In the genomic region with DNA sequence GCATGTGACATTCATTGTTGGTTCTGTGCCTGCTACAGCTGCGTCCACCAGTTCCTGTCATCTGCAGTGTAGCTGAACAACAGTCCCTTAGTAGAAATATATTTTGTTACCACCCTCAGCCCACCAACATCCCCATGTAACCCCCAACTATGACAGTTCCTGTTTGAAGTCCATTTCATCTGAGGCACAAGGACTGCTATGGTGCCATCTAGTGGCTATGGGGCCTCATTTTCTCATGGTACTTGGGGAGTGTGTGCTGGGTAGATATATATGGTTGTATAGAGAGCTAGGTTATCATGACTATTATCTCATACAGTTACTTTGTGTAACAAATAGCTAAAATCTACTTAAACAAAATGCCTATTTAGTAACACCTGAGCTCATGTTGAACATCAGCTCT, we compare ENCODE assay signal across 9 mouse cellular contexts. TPM values are rescaled to one million over a fixed set of nuclear protein-coding genes. Genes with fewer than 3 reads are reported as not detected.
DNase-seq lines count a peak whose midpoint lies in the region; ATAC-seq and TF ChIP-seq lines count a peak whose summit lies in the region.
"Had no signal": no experiment of that assay in that cellular context is flagged by ENCODE, and none has a peak within 500 bp of the region (broad histone marks: within the 10 kb centered on the region; RNA-seq: fewer than 3 reads in every experiment).

No protein-coding gene starts in this region.

- TF ChIP-seq CTCF in liver, embryonic 14.5 days (IDR thresholded peaks at IDR 0.05; ENCODE audit: low read depth): peak; percentile 65

- TF ChIP-seq EP300 in liver, embryonic 14.5 days (IDR thresholded peaks at IDR 0.05; ENCODE audit: low read depth): no peak

- no peaks in the 10 kb centered on the region for H3K36me3 ChIP-seq in forebrain, embryonic 14.5 days (ENCODE audit: control insufficient read depth, insufficient read depth, low read length)
- H3K36me3 ChIP-seq in forebrain, embryonic 16.5 days (ENCODE audit: control insufficient read depth, insufficient read depth): no peaks in the 10 kb centered on the region
- H3K36me3 ChIP-seq in liver, embryonic 14.5 days (replicated peaks; ENCODE audit: control insufficient read depth, insufficient read depth, low read depth): no peaks in the 10 kb centered on the region
- H3K36me3 ChIP-seq: neural tube, embryonic 12.5 days had no signal

- no peaks in the 10 kb centered on the region for H3K4me1 ChIP-seq in forebrain, embryonic 14.5 days (ENCODE audit: control insufficient read depth, insufficient read depth, low read length)
- H3K4me1 ChIP-seq in forebrain, embryonic 16.5 days (replicated peaks; ENCODE audit: control insufficient read depth, insufficient read depth, low read length): no peaks in the 10 kb centered on the region
- H3K4me1 ChIP-seq in liver, embryonic 14.5 days (replicated peaks; ENCODE audit: control insufficient read depth in 2 of 2, insufficient read depth in 2 of 2, low read length in 1 of 2): no peaks in the 10 kb centered on the region
- H3K4me1 ChIP-seq: neural tube, embryonic 12.5 days had no signal

- peak; percentile 55 for DNase-seq in forebrain, embryonic 14.5 days (ENCODE audit: low spot score)
- peak; percentile 27 for DNase-seq in ovary, postnatal 14 days (ENCODE audit: low spot score)
- DNase-seq in ovary, postnatal 10 days (ENCODE audit: low spot score): no peak
- DNase-seq in cerebellum, adult 11 months: peak; percentile 12
- peak; percentile 23 to 63 for DNase-seq in heart, postnatal 14 days
- DNase-seq in liver, embryonic 14.5 days (ENCODE audit: low read depth in 3 of 3, low spot score in 3 of 3): peak in 2 of 3 experiments; percentile 7 to 20
- peak; percentile 17 for DNase-seq in spleen, adult 12 weeks (ENCODE audit: low spot score)

- no peak overlapping the region for H3K4me3 ChIP-seq in forebrain, embryonic 14.5 days (ENCODE audit: low read depth, low read length)
- H3K4me3 ChIP-seq in forebrain, embryonic 16.5 days (replicated peaks; ENCODE audit: low read length): no peak overlapping the region
- H3K4me3 ChIP-seq in liver, embryonic 14.5 days (ENCODE audit: insufficient read depth in 1 of 2, low read depth in 2 of 2, low read length in 2 of 2): no peak overlapping the region
- H3K4me3 ChIP-seq: neural tube, embryonic 12.5 days had no signal

- no peak overlapping the region for H3K4me2 ChIP-seq in forebrain, embryonic 14.5 days (ENCODE audit: low read length)
- no peak overlapping the region for H3K4me2 ChIP-seq in forebrain, embryonic 16.5 days (ENCODE audit: low read length)
- H3K4me2 ChIP-seq in liver, embryonic 14.5 days (ENCODE audit: low read depth): no peak overlapping the region
- H3K4me2 ChIP-seq: neural tube, embryonic 12.5 days had no signal

- no peaks in the 10 kb centered on the region for H3K9me3 ChIP-seq in forebrain, embryonic 14.5 days (replicated peaks; ENCODE audit: control insufficient read depth, low read length)
- no peaks in the 10 kb centered on the region for H3K9me3 ChIP-seq in forebrain, embryonic 16.5 days (ENCODE audit: control insufficient read depth, low read length)
- no peaks in the 10 kb centered on the region for H3K9me3 ChIP-seq in liver, embryonic 14.5 days (ENCODE audit: control insufficient read depth, low read length)
- H3K9me3 ChIP-seq: neural tube, embryonic 12.5 days had no signal

- intact Hi-C loops in heart, postnatal 14 days (cut with DNase I): loop anchor here (1.0 kb wide), 1 partner anchor 102 kb away; no protein-coding TSS in a partner anchor

- no peak overlapping the region for H3K9ac ChIP-seq in forebrain, embryonic 14.5 days (ENCODE audit: low read length)
- no peak overlapping the region for H3K9ac ChIP-seq in forebrain, embryonic 16.5 days (replicated peaks; ENCODE audit: low read depth, low read length)
- no peak overlapping the region for H3K9ac ChIP-seq in liver, embryonic 14.5 days (replicated peaks)
- H3K9ac ChIP-seq: neural tube, embryonic 12.5 days had no signal

- H3K27ac ChIP-seq in forebrain, embryonic 14.5 days (ENCODE audit: low read depth, low read length): no peak overlapping the region
- no peak overlapping the region for H3K27ac ChIP-seq in forebrain, embryonic 16.5 days (ENCODE audit: low read length)
- no peak overlapping the region for H3K27ac ChIP-seq in liver, embryonic 14.5 days
- H3K27ac ChIP-seq: neural tube, embryonic 12.5 days had no signal

- 58% methylated on average over 1 of the region's 1 CpGs for WGBS in forebrain, embryonic 14.5 days
- WGBS in forebrain, embryonic 16.5 days: 71% methylated on average over 1 of the region's 1 CpGs
- 36% methylated on average over 1 of the region's 1 CpGs for WGBS in liver, embryonic 14.5 days (ENCODE audit: insufficient replicate concordance)

- ATAC-seq in forebrain, embryonic 14.5 days: no peak
- no peak for ATAC-seq in forebrain, embryonic 16.5 days
- no peak for ATAC-seq in liver, embryonic 14.5 days (ENCODE audit: insufficient read depth)

- no peaks in the 10 kb centered on the region for H3K27me3 ChIP-seq in forebrain, embryonic 14.5 days (replicated peaks; ENCODE audit: control insufficient read depth, insufficient read depth, low read length)
- H3K27me3 ChIP-seq in forebrain, embryonic 16.5 days (replicated peaks; ENCODE audit: control insufficient read depth, insufficient read depth, low read length): no peaks in the 10 kb centered on the region
- H3K27me3 ChIP-seq in liver, embryonic 14.5 days (ENCODE audit: control insufficient read depth, insufficient read depth, low read length): no peaks in the 10 kb centered on the region
- H3K27me3 ChIP-seq: neural tube, embryonic 12.5 days had no signal

RNA-seq across cellular contexts. Expression of a gene that starts 39.5 kb away (rescaled TPM):
- not detected in 2 replicates for polyA plus RNA-seq in forebrain, embryonic 14.5 days (2014; fragmentation: Nextera tagmentation; extraction: Ambion mirVana)
- not detected in 2 replicates for polyA plus RNA-seq in forebrain, embryonic 16.5 days (2015; fragmentation: Nextera tagmentation; extraction: Ambion mirVana)
- total RNA-seq in heart, postnatal 14 days (2021): not detected
- not detected in 2 replicates for polyA plus RNA-seq in liver, embryonic 14.5 days (2012; rRNA removed)
- not detected in 2 replicates for polyA plus RNA-seq in liver, embryonic 14.5 days (2014; fragmentation: Nextera tagmentation; extraction: Ambion mirVana)
- polyA plus RNA-seq: neural tube, embryonic 12.5 days had no signal

RNA-seq across cellular contexts. Expression of a gene that starts 40.2 kb away (rescaled TPM):
- polyA plus RNA-seq in forebrain, embryonic 14.5 days (2014; fragmentation: Nextera tagmentation; extraction: Ambion mirVana): 0.16 TPM in 1 of 2 replicates, not detected in the other
- 0.16 TPM in 1 of 2 replicates, not detected in the other for polyA plus RNA-seq in forebrain, embryonic 16.5 days (2015; fragmentation: Nextera tagmentation; extraction: Ambion mirVana)
- total RNA-seq in heart, postnatal 14 days (2021): not detected
- 0.03 TPM in 2 replicates for polyA plus RNA-seq in liver, embryonic 14.5 days (2012; rRNA removed)
- polyA plus RNA-seq in liver, embryonic 14.5 days (2014; fragmentation: Nextera tagmentation; extraction: Ambion mirVana): not detected in 2 replicates
- polyA plus RNA-seq: neural tube, embryonic 12.5 days had no signal
